Mouse (Mus musculus): ENCODE measurements at regions not wholly inside any gene's neighbourhood (a gene's known extent, or its start where the extent isn't known, plus 50 kb on each side); places are given as distances from the start of the nearest gene placed in this dataset.

GRCm38 (mm10) chr2:128270377-128271129, 144.7 kb downstream of the Bcl2l11 start:
- Histone ChIP-seq H3K36me3 (ENCODE audit: control insufficient read depth, insufficient read depth) (no peaks in the 10 kb centered on the region), H3K79me2 (ENCODE audit: control insufficient read depth, insufficient read depth) (no peaks in the 10 kb centered on the region), H3K79me3 (ENCODE audit: low read depth) (no peaks in the 10 kb centered on the region), H3ac (ENCODE audit: control insufficient read depth, insufficient read length, low read depth) (no peak overlapping the region), H3K27me3 (ENCODE audit: control insufficient read depth, insufficient read depth, insufficient read length) (no peaks in the 10 kb centered on the region), H3K4me3 (ENCODE audit: insufficient read depth, poor library complexity, severe bottlenecking) (no peak overlapping the region)
- TF ChIP-seq CEBPB (IDR thresholded peaks at IDR 0.05; ENCODE audit: low read depth) = no peak
- TF ChIP-seq USF1 (IDR thresholded peaks at IDR 0.05; ENCODE audit: low read depth) = no peak
- TF ChIP-seq MYOD1 (IDR thresholded peaks at IDR 0.05; ENCODE audit: control insufficient read depth, insufficient read length, low read depth) = no peak
- TF ChIP-seq FOSL1 (IDR thresholded peaks at IDR 0.05; ENCODE audit: insufficient read depth, low read length, poor library complexity, severe bottlenecking) = no peak
- no peak for TF ChIP-seq MAX (IDR thresholded peaks at IDR 0.05)
- no peak for TF ChIP-seq CTCF (IDR thresholded peaks at IDR 0.05; ENCODE audit: control insufficient read depth, insufficient read depth, insufficient read length)
- TF ChIP-seq MYOG (IDR thresholded peaks at IDR 0.05; ENCODE audit: control insufficient read depth, extremely low read depth, insufficient read length) = no peak

- Histone ChIP-seq H3K36me3 (ENCODE audit: control insufficient read depth, insufficient read depth) (no peaks in the 10 kb centered on the region), H3K79me3 (ENCODE audit: low read depth) (no peaks in the 10 kb centered on the region), H3ac (ENCODE audit: control insufficient read depth, insufficient read length, low read depth) (no peak overlapping the region), H3K4me3 (ENCODE audit: insufficient read depth, poor library complexity, severe bottlenecking) (no peak overlapping the region), H3K79me2 (ENCODE audit: control insufficient read depth, insufficient read depth) (no peaks in the 10 kb centered on the region), H3K27me3 (ENCODE audit: control insufficient read depth, insufficient read depth, insufficient read length) (no peaks in the 10 kb centered on the region)
- TF ChIP-seq USF1 (IDR thresholded peaks at IDR 0.05; ENCODE audit: low read depth) (no peak), MYOG (IDR thresholded peaks at IDR 0.05; ENCODE audit: control insufficient read depth, extremely low read depth, insufficient read length) (no peak), MYOD1 (IDR thresholded peaks at IDR 0.05; ENCODE audit: control insufficient read depth, insufficient read length, low read depth) (no peak), MAX (IDR thresholded peaks at IDR 0.05) (no peak), CEBPB (IDR thresholded peaks at IDR 0.05; ENCODE audit: low read depth) (no peak), FOSL1 (IDR thresholded peaks at IDR 0.05; ENCODE audit: insufficient read depth, low read length, poor library complexity, severe bottlenecking) (no peak), CTCF (IDR thresholded peaks at IDR 0.05; ENCODE audit: control insufficient read depth, insufficient read depth, insufficient read length) (no peak)
Measured at GRCm38 (mm10) chr2:128272789-128273188, 147.0 kb downstream of the Bcl2l11 start.

GRCm38 (mm10) chr2:128273292-128273691, 147.5 kb downstream of the Bcl2l11 start:
- no peak overlapping the region for H3K4me3 ChIP-seq (ENCODE audit: insufficient read depth, poor library complexity, severe bottlenecking)
- no peak for TF ChIP-seq USF1 (IDR thresholded peaks at IDR 0.05; ENCODE audit: low read depth)
- no peak for TF ChIP-seq MYOG (IDR thresholded peaks at IDR 0.05; ENCODE audit: control insufficient read depth, extremely low read depth, insufficient read length)
- TF ChIP-seq CTCF (IDR thresholded peaks at IDR 0.05; ENCODE audit: control insufficient read depth, insufficient read depth, insufficient read length) = no peak
- TF ChIP-seq FOSL1 (IDR thresholded peaks at IDR 0.05; ENCODE audit: insufficient read depth, low read length, poor library complexity, severe bottlenecking) = no peak
- TF ChIP-seq MAX (IDR thresholded peaks at IDR 0.05) = no peak
- TF ChIP-seq MYOD1 (IDR thresholded peaks at IDR 0.05; ENCODE audit: control insufficient read depth, insufficient read length, low read depth) = no peak
- TF ChIP-seq CEBPB (IDR thresholded peaks at IDR 0.05; ENCODE audit: low read depth) = no peak
- no peaks in the 10 kb centered on the region for H3K27me3 ChIP-seq (ENCODE audit: control insufficient read depth, insufficient read depth, insufficient read length)
- H3K79me2 ChIP-seq (ENCODE audit: control insufficient read depth, insufficient read depth) = no peaks in the 10 kb centered on the region
- H3ac ChIP-seq (ENCODE audit: control insufficient read depth, insufficient read length, low read depth) = no peak overlapping the region
- no peaks in the 10 kb centered on the region for H3K79me3 ChIP-seq (ENCODE audit: low read depth)
- no peaks in the 10 kb centered on the region for H3K36me3 ChIP-seq (ENCODE audit: control insufficient read depth, insufficient read depth)

GRCm38 (mm10) chr2:128276337-128276736, 150.5 kb downstream of the Bcl2l11 start:
- Histone ChIP-seq H3K79me2 (ENCODE audit: control insufficient read depth, insufficient read depth) (no peaks in the 10 kb centered on the region), H3K4me3 (ENCODE audit: insufficient read depth, poor library complexity, severe bottlenecking) (no peak overlapping the region), H3K36me3 (ENCODE audit: control insufficient read depth, insufficient read depth) (no peaks in the 10 kb centered on the region), H3K79me3 (ENCODE audit: low read depth) (no peaks in the 10 kb centered on the region), H3K27me3 (ENCODE audit: control insufficient read depth, insufficient read depth, insufficient read length) (no peaks in the 10 kb centered on the region), H3ac (ENCODE audit: control insufficient read depth, insufficient read length, low read depth) (no peak overlapping the region)
- TF ChIP-seq MYOD1 (IDR thresholded peaks at IDR 0.05; ENCODE audit: control insufficient read depth, insufficient read length, low read depth) = no peak
- no peak for TF ChIP-seq MAX (IDR thresholded peaks at IDR 0.05)
- TF ChIP-seq MYOG (IDR thresholded peaks at IDR 0.05; ENCODE audit: control insufficient read depth, extremely low read depth, insufficient read length) = no peak
- no peak for TF ChIP-seq CEBPB (IDR thresholded peaks at IDR 0.05; ENCODE audit: low read depth)
- TF ChIP-seq CTCF (IDR thresholded peaks at IDR 0.05; ENCODE audit: control insufficient read depth, insufficient read depth, insufficient read length) = no peak
- no peak for TF ChIP-seq FOSL1 (IDR thresholded peaks at IDR 0.05; ENCODE audit: insufficient read depth, low read length, poor library complexity, severe bottlenecking)
- no peak for TF ChIP-seq USF1 (IDR thresholded peaks at IDR 0.05; ENCODE audit: low read depth)

GRCm38 (mm10) chr2:128277387-128278123, 151.7 kb downstream of the Bcl2l11 start:
- no peak for TF ChIP-seq CEBPB (IDR thresholded peaks at IDR 0.05; ENCODE audit: low read depth)
- no peak for TF ChIP-seq MYOD1 (IDR thresholded peaks at IDR 0.05; ENCODE audit: control insufficient read depth, insufficient read length, low read depth)
- no peak for TF ChIP-seq USF1 (IDR thresholded peaks at IDR 0.05; ENCODE audit: low read depth)
- TF ChIP-seq MAX (IDR thresholded peaks at IDR 0.05) = no peak
- Histone ChIP-seq H3K79me2 (ENCODE audit: control insufficient read depth, insufficient read depth) (no peaks in the 10 kb centered on the region), H3K36me3 (ENCODE audit: control insufficient read depth, insufficient read depth) (no peaks in the 10 kb centered on the region), H3K79me3 (ENCODE audit: low read depth) (no peaks in the 10 kb centered on the region), H3ac (ENCODE audit: control insufficient read depth, insufficient read length, low read depth) (no peak overlapping the region), H3K4me3 (ENCODE audit: insufficient read depth, poor library complexity, severe bottlenecking) (no peak overlapping the region), H3K27me3 (ENCODE audit: control insufficient read depth, insufficient read depth, insufficient read length) (no peaks in the 10 kb centered on the region)

All from C2C12 (cell line).